25 mouse cellular contexts compared by ENCODE assay signal in genomic region chr16:6121232-6121631, GRCm38 (mm10).
"Had no signal": no experiment of that assay in that cellular context is flagged by ENCODE, and none has a peak within 500 bp of the region (broad histone marks: within the 10 kb centered on the region; RNA-seq: fewer than 3 reads in every experiment).

No protein-coding gene starts in this region.

- H3K9ac ChIP-seq: heart, embryonic 13.5 days; heart, embryonic 15.5 days; hindbrain, embryonic 13.5 days; intestine, embryonic 15.5 days; limb, embryonic 13.5 days; limb, embryonic 15.5 days; liver, embryonic 12.5 days; liver, embryonic 14.5 days had no signal

- H3K4me2 ChIP-seq: heart, embryonic 11.5 days; heart, embryonic 13.5 days; heart, embryonic 15.5 days; hindbrain, embryonic 13.5 days; intestine, embryonic 15.5 days; limb, embryonic 13.5 days; limb, embryonic 15.5 days; liver, embryonic 12.5 days had no signal

- H3K27me3 ChIP-seq: heart, embryonic 13.5 days; heart, embryonic 15.5 days; hindbrain, embryonic 13.5 days; intestine, embryonic 15.5 days; limb, embryonic 13.5 days; limb, embryonic 15.5 days; liver, embryonic 12.5 days had no signal

- H3K27ac ChIP-seq: gastrocnemius, adult 2 months; heart, adult 2 months; heart, embryonic 13.5 days; heart, embryonic 15.5 days; hindbrain, embryonic 13.5 days; intestine, embryonic 15.5 days; limb, embryonic 13.5 days; limb, embryonic 15.5 days; liver, embryonic 12.5 days; liver, embryonic 14.5 days had no signal

- DNase-seq: gastrocnemius, adult 2 months; gastrocnemius, postnatal 10 days; gastrocnemius, postnatal 25 days; heart, adult 2 months; heart, postnatal 14 days; heart, postnatal 36 days; kidney, adult 18-20 months; kidney, adult 8-10 months; kidney, postnatal 10 days; kidney, postnatal 36 days; layer of hippocampus, adult 9-11 months; layer of hippocampus, postnatal 36 days; left cerebral cortex, postnatal 4 days had no signal

- ATAC-seq: hindbrain, embryonic 16.5 days; inflammation-experienced regulatory T-cells, adult 6 months; intestine, embryonic 15.5 days; intestine, postnatal 0 days; liver, embryonic 12.5 days had no signal

- H3K9me3 ChIP-seq: heart, embryonic 15.5 days; intestine, embryonic 15.5 days; limb, embryonic 13.5 days; limb, embryonic 15.5 days had no signal

- H3K4me3 ChIP-seq: gastrocnemius, adult 2 months; heart, adult 2 months; heart, embryonic 13.5 days; heart, embryonic 15.5 days; hindbrain, embryonic 13.5 days; intestine, embryonic 15.5 days; limb, embryonic 13.5 days; limb, embryonic 15.5 days; liver, embryonic 12.5 days had no signal

- H3K4me1 ChIP-seq: heart, embryonic 13.5 days; heart, embryonic 15.5 days; intestine, embryonic 15.5 days; limb, embryonic 13.5 days; limb, embryonic 15.5 days had no signal

- H3K36me3 ChIP-seq: heart, embryonic 13.5 days; heart, embryonic 15.5 days; hindbrain, embryonic 13.5 days; intestine, embryonic 15.5 days; limb, embryonic 13.5 days; limb, embryonic 15.5 days; liver, embryonic 12.5 days had no signal
